Mouse (Mus musculus): ENCODE results near the gene Galnt15. TPM values are rescaled to one million over a fixed set of nuclear protein-coding genes. Genes with fewer than 3 reads are reported as not detected.

Galnt15 gene
- polyA plus RNA-seq, 1 experiment from 2014 or later: not detected

Other genes starting within 250 kb of the Galnt15 start
- 3.0 and 4.2 TPM in 2 replicates for gene Ankrd28, start 198.3 kb upstream of the Galnt15 start, polyA plus RNA-seq (2015; fragmentation: Nextera tagmentation; extraction: Ambion mirVana)
- gene Oxnad1, start 56.4 kb downstream of the Galnt15 start, polyA plus RNA-seq (2015; fragmentation: Nextera tagmentation; extraction: Ambion mirVana): 23.4 and 24.1 TPM in 2 replicates
- gene Dph3, start 56.7 kb downstream of the Galnt15 start, polyA plus RNA-seq (2015; fragmentation: Nextera tagmentation; extraction: Ambion mirVana): 106 and 110 TPM in 2 replicates
- 0.33 and 0.45 TPM in 2 replicates for gene Msmb, start 113.0 kb downstream of the Galnt15 start, polyA plus RNA-seq (2015; fragmentation: Nextera tagmentation; extraction: Ambion mirVana)
- 288 and 359 TPM in 2 replicates for gene Ncoa4, start 130.9 kb downstream of the Galnt15 start, polyA plus RNA-seq (2015; fragmentation: Nextera tagmentation; extraction: Ambion mirVana)
- 266 and 271 TPM in 2 replicates for gene Timm23, start 172.9 kb downstream of the Galnt15 start, polyA plus RNA-seq (2015; fragmentation: Nextera tagmentation; extraction: Ambion mirVana)
- gene Parg, start 173.0 kb downstream of the Galnt15 start, polyA plus RNA-seq (2015; fragmentation: Nextera tagmentation; extraction: Ambion mirVana): 14.6 and 18.4 TPM in 2 replicates